Mouse (Mus musculus) left cerebral cortex, postnatal 10 days (tissue): Measurements from ENCODE around the gene Xpo4. TPM values are rescaled to one million over a fixed set of nuclear protein-coding genes. Genes with fewer than 3 reads are reported as not detected.
"Not testable (repeated sequence)": the region's sequence is repeated elsewhere in the genome, so short reads cannot be mapped to it uniquely, and the experiment has no call there.

ENCODE experiments used
- DNase-seq, 2 experiments: peaks; one replicate each; pipeline ENCODE4 v3.0.0; 2021 to 2022; ENCODE audit warnings: low spot score in 2 of 2, mixed read lengths in 1 of 2; ENCODE audit errors: extremely low spot score in 1 of 2
- intact Hi-C: fragments of 180-260 bp; cut with DNase I; formaldehyde crosslinking; loops from one replicate; pipeline ENCODE4 v1.15.1; 2025
- total RNA-seq, 2 experiments: library from RNA; stranded (reverse); gene quantifications; 2 replicates each; pipeline ENCODE4 v1.2.3; 2021

Gene Xpo4
- 10 to 100 TPM; 14.8 to 15.2 TPM for total RNA-seq

DNA sequence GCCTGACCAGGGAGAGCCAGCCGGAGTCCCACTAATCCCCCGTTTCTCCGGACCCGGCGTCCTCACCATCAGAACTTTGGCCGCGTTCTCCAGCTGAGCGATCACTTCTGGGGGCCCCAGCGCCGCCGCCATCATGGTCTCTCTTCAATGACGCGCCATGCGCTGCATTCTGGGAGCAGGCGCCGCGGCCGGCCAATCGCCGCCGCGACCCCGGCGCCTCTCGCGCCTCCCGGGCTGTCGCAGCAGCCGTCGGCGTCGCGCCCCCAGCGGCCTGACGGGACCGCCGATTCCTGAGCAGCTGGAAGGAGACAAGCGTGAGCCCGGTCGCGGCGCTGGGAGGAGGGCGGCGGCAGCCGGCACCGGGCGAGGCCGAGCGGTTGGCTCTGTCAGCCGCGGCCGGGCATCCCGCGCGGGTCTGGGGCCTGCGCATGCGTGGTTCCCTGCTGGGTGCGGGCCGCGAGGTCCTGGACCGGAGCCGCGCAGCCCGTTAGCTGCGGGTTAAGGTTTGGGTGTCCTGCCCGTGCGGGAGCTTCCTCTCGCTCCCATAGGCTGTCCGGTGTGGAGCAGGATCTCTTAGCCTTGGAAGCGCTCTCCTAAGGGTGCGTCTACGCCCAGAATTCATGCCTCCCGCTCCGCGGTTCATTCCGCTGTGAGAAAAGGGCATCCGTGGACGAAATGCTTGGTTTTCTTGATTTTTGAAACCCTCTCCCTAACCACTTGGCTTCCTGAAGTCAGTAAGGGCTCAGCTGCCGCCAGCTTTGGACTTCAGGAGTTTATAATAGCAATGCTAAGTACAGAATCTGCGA is at the start of gene Xpo4:
Gene Xpo4 (minus strand): TSS at position 609 of the 806 bp plus-strand sequence.
- peak; percentile 63 to 89 for DNase-seq
- intact Hi-C loops = no loop called here

DNA sequence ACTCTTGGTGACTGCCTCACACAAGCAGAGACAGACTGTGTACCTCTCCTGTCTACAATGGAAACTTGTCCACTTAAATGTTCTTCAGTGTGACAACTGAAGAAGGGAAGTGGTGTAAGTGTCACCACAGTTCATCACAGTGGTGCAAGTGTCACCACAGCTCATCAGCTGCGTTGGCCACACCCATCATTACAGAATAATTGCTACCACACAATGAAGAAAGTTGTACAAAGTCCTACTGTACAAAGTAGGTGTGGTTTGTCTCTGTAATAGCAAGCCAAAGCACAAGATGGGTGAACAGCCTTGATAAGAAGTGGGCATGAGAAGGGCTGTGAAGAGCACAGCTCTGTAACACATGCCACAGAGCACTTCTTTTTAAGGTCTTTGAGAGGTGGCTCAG is 47.7 kb upstream of the Xpo4 start:
- intact Hi-C loops = no loop called here
- no peak for DNase-seq

DNA sequence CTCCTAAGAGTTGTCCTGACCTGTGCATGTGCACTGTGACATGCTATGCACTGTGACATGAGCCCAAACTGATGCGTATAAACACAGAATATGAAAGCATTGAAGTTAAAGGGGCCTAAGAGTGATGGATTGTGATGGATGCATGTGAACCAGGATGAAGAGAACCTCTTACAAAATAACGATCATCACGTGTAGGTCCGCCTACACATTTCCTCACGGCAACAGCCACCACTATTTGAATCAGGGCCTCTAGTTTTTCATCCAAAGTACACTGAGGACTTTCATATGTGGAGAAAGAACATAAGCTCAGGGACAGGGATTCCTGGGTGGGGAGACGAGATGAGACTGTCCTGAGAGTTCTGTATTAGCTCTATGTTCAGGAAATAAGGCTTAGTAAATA is 45.8 kb upstream of the Xpo4 start:
- intact Hi-C loops = no loop called here

DNA sequence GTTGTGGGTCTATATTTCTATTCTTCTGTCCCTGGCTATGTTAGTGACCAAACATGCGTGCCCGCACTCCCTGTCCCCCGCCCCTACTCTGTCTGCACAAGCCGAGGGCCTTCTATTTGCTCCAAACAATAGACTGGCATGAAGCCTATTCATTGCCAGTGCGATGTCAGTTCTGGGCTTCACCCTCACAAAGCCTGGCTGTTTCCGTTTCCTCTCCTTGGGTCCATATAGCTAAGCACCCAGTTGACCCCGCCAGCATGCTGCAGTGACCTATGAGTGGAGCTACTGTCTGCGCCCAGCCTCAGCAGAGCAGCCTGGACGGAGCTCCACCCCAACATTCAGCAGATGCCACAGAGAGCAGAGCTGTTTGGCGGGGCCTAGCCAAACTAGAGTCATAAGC is 43.9 kb upstream of the Xpo4 start:
- intact Hi-C loops = no loop called here
- DNase-seq = no peak

More for the DNA sequence above, 45.8 kb upstream of the Xpo4 start:
- no peak for DNase-seq

DNA sequence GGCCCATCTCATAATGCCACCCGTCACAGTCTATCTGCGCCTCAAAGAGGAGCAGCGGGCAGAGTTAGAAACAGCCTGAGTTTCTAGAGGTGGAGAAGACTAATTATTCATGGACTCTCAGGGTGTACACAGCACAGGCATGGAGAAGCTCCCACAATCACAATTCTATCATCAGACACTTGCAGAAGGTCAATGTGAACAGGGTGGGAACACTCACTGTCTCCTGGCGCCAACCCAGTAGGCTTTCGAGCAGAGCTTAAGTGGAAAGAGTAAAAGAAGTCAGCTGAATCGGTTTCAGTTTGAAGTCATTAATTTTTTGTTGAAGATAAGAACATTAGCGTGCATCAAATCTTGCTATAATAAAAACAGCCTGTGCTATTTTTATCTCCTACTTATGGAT is 43.4 kb upstream of the Xpo4 start:
- DNase-seq = no peak
- intact Hi-C loops = no loop called here

DNA sequence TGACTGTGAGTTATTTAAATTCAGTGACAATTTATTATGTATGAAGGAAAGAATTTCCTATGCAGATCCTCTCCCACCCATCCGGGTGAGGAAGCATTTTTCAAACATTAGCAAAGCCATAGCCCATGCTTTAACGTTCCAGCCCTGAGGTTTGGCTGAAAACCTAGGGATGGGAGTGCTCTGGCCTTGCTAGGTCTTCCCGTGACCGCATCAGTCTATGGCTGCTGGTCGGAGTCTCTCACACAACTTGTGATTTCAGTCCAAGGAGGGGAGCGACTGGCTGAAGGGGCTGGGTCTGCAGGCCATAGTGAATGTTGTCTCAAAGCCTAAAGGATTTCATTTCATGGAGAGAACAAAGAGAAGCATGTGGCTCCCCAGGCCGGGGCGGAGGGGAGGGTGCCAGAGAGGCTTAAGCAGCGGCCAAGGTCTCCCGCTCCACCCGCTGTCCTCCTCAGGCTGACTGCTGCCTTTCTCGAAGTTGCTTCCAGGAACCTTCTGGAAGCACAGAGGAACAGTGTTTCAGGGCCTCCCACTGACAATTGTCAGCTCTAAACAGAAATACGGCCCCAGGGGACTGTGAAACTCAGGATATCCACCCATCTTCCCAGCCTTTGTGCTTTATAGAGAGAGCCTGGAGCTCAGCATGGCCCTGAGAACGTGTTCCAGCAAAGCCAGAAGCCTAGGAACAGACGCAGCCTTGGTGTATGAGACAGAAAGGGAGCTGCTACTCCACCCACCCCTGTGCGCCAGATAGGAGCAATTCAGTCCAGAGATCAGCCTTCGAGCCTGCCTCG is 42.1 kb upstream of the Xpo4 start:
- intact Hi-C loops = no loop called here
- peak in 1 of 2 experiments; percentile 57 for DNase-seq

DNA sequence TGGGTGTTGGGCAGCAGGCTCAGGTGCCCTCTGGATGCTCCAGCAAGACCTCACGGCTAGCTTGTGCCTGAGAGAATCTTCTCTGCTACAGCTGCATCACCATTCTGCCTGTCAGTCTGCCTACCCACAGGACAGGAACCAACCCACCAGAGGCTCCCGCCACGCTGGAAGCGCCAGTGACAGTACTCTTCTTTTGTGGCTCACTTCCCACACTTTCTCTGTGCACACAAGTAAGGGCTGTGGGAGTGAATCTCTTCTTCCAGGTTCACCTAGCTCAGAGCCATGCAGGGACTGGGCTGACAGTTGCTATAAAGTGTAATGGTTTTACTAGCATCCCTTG is 41.5 kb upstream of the Xpo4 start:
- DNase-seq = no peak
- intact Hi-C loops = no loop called here

DNA sequence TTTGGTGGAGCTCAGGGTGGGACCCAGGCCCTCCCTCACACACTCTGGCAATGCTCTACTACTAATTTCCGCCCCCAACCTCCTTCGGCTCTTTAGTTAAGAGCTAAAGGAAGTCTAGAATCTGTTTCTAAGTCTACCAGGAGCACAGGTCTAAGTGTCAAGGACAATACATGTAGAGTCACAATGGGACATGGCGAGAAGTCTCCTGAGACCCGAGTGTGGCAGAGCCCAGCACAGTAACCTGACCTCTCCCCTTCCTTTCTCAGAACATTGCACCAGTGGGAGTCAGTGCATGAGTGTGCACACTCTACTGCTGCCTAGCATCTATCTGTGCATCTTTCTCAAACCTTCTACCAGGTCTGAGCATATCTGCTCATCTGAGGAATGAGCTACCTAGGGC is 40.5 kb upstream of the Xpo4 start:
- intact Hi-C loops = no loop called here
- DNase-seq = no peak

DNA sequence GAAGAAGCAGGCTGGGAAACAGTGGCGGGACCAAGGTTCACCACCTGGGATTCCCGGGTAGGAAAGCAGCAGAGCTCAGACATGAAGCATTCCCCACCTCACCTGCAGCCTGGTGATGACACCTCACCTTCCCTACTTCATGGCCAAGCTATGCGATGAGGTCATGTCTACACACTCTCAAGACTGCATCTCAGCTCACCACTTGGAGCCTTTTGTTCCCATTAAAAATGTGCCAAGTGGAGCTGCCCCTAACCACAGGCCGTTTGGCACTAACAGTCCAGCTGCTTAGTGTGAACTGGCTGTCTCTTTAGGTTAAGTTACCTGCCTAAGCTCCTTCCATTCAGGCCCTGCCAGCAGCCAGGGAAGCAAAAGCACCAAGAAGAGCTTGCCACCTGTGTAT is 39.8 kb upstream of the Xpo4 start:
- intact Hi-C loops = no loop called here

DNA sequence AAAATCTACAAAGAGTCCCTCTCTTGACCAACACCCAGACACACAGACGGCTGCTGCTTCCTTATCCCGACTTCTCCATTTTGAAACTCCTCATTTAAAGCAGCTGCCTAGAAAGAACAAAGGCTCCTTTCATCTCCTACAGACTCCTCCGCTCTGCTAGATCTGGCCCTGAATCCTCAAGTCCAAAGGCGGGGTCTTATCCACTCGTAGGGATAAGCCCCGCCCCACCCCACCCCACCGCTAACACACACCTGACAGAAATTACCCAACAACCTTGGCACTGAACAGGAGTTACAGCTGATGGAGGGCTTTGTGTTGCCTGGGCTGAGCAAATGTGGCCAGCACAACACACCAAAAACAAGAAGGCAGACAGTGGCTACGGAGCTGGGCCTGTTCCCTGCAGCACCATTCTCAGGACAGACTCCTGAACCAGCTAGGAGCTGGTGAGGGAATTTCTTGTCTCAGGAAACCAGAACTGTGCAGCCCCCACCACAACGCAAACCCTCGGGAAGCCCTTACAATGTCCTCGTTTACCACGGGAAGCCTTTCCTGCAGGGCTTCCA is 36.8 kb upstream of the Xpo4 start:
- intact Hi-C loops = no loop called here
- no peak for DNase-seq

More for the DNA sequence above, 39.8 kb upstream of the Xpo4 start:
- DNase-seq = no peak

DNA sequence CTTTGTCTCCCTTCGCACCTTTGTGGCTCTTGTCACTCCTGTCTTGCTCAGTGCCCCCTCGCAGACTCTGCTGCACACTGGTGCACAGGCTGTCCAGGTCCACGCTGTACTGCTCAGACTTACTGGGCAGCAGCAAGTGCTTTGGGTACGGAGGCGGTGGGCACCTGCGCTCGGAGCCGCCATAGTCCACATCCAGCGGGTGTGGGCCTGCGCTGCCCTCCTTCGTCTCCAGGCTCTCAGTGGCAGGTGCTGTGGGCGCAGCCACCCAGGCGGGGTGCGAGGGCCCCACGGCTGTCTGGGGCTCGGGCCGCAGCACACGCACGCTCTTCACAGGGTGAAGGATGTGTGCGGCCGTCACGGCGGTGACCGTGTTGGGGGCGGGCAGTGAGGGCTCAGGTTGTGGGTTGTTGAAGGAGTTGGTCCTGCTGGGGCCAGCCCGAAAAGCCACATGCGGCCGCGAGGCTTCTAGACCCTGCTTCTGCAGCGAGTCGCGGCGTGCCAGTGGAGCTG is 34.3 kb upstream of the Xpo4 start:
- DNase-seq = no peak
- intact Hi-C loops = loop anchor here (5.0 kb wide), 1 partner anchor 43 kb away; no protein-coding TSS in a partner anchor

DNA sequence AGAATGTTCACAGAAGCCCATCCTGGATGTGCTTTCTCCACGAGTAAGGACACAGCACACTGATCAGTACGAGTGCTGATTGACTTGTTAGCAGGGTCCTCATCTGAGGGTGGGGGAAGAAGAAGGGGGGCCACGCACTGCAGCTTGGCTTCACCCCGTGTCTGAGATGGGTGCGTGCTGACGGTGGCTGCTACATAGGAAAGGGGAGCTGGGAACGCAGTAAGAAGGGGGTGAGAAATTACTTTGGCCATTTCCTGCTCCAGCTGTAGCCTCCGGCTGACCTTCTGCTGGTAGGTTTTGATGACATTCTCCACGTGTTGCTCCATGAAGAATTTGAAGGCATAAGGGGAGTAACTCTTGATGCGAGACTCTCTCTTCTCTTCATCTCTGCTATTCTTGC is 33.8 kb upstream of the Xpo4 start:
- intact Hi-C loops = loop anchor here (5.0 kb wide), 1 partner anchor 43 kb away; no protein-coding TSS in a partner anchor
- DNase-seq = no peak

DNA sequence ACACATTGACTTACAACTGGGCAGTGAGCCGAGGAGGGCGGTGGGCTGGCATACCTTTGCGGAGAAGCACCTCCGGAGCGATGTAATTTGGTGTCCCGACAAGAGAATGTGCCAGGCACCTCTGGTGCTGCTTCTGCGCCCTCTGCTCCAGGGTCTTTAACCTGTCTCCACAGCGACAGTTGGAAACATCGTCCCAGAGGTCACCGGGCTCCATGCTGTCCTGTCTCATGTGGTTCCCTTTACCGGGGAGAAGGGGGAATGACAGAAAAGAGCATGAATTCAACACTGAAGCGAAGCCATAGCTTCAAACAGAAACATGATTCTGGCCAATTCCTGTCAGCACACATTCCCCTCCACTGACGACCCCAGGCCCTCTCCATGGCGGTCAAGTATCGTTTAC is 30.8 kb upstream of the Xpo4 start:
- intact Hi-C loops = loop anchor here (5.0 kb wide), 1 partner anchor 46 kb away; no protein-coding TSS in a partner anchor
- no peak for DNase-seq

DNA sequence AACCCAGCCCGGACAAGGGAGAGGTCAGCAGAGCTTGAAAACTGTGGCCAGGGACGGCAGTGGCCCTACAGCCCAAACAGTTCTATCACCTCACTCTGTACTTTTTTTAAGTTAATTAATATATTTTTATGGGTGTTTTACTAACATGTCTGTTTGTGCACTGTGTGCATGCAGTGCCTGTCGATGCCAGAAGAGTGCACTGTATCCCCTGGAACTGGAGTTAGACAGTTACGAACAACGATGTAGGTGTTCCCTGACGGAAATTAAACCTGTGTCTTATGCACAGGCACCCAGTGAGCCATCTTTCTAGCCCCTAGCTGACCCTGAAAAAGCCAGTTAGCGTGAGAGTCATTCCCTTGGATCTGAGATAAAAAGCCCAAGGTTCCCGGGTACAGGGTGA is 30.3 kb upstream of the Xpo4 start:
- intact Hi-C loops = loop anchor here (5.0 kb wide), 1 partner anchor 47 kb away; no protein-coding TSS in a partner anchor
- no peak for DNase-seq

DNA sequence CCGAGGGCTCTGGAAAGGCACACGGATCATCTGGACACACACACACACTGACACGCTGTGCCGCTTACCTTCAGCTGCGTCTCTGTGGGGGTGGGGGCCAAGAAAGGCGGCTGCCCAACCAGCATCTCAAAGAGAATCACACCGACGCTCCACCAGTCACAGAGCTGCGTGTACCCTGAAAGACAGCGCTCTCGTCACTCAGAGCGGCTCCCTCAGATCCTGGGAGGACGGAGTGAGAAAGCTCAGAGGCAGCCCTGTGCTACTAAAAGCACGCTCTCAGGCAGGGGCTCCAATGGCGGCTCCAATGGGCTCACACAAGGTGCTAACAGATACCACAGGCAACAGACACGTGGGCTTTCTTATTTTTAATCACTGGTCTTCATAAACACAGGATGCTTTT is 29.0 kb upstream of the Xpo4 start:
- no peak for DNase-seq
- intact Hi-C loops = no loop called here

DNA sequence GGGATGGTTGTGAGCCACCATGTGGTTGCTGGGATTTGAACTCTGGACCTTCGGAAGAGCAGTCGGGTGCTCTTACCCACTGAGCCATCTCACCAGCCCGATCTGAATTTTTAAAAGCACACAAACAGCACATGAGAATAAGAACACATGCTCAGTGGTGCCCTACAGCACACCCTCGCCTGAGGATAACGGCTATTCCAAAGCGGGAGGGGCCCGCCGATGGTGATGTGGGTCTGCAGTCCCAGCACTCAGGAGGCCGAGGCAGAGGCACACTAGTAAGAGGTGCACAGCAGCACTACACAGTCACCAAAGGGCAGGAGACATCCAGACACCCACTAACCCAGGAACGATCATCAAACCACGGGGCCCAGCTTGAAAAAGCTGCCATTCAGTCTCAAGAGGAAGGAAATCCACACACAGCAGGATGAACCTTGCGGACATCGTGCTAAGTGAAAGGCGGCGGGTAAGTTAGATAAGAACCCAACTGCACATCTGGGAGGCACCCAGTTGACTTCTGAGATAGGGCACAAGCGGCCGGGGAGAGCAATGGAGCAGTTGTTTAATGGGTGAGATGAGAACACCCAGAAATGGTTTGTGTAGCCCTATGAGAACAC is 27.4 kb upstream of the Xpo4 start:
- no peak for DNase-seq
- intact Hi-C loops = no loop called here

DNA sequence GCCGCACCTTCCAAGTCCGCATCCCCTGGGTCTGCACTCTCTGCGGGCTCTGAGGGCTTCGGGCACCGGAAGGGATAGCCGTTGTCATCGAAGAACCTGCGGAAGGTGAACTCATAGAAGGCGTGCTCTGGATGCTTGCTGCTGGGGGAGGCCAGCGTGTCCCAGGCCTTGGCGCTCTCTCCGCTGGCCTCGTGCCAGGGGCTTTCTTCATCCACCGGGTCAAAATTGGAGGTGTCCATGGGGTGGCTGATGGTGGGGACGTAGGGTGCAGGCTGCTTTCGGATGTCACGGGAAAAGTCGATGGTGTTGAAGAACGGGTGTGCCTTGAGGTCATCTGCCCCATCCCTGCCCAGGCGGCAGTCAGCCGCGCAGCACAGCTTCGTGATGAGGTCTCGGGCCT is 26.1 kb upstream of the Xpo4 start:
- DNase-seq = no peak
- intact Hi-C loops = no loop called here

DNA sequence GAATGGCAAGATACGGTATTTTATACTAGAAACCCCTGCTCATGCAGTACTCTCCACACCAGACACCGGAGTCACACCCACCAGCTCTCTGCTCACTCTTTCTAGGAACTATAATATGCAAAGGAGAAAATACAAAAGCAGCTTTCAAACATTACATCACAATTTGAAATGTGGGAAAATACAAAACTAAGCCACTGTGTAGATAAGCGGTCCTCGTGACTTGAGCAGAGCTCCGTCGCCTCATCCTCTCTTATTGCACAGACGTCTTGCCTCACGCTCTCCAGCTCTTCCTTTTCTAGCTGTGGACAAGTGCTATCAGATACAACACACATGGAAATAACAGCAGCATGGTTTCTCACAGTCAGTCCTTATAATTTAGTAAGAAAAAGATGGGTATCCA is 25.5 kb upstream of the Xpo4 start:
- DNase-seq = no peak
- intact Hi-C loops = no loop called here

DNA sequence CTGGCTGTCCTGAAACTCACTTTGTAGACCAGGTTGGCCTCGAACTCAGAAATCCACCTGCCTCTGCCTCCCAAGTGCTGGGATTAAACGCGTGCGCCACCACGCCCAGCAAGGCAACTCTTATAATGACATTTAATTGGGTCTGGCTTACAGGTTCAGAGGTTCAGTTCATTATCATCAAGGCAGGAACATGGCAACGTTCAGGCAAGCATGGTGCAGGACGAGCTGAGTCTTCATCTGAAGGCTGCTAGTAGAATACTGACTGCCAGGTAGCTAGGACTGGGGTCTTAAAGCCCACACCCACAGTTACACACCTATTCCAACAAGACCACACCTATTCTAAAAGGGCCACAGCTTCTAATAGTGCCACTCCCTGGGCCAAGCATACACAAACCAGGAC is 22.8 kb upstream of the Xpo4 start:
- not testable (repeated sequence) for DNase-seq
- intact Hi-C loops = loop anchor here (5.0 kb wide), 1 partner anchor 1424 kb away; no protein-coding TSS in a partner anchor
